In the genomic region with DNA sequence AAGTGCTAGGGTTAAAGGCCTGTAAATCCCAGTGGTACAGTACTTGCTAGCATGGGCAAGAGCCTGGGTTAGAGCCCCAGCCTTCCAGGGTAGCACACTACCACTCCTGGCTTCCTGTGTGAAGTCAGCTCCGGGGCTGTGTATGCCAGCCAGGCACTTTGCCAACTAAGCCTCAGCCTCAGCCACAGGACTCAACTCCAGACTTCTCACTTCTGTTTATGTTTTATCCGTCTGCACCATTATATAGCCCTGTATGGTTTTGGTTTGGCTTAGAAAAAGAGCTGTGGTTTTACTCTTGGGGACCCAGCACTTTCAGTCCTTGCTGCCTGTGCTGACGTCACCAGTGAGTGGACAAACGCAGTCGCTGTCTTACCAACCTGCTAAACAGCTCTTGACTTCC, we compare ENCODE assay signal across 8 mouse cellular contexts.
A peak's percentile ranks its signal among the peaks of the same experiment; 100 is the strongest.
DNase-seq lines count a peak whose midpoint lies in the region; ATAC-seq and TF ChIP-seq lines count a peak whose summit lies in the region.

No protein-coding gene starts in this region.

- no peak overlapping the region for H3K27ac ChIP-seq in kidney, embryonic 15.5 days
- no peak overlapping the region for H3K27ac ChIP-seq in layer of hippocampus, adult 2 months
- no peak overlapping the region for H3K27ac ChIP-seq in hindbrain, embryonic 10.5 days

- ATAC-seq in kidney, embryonic 15.5 days (replicated peaks; ENCODE audit: low FRiP score): no peak
- ATAC-seq in CD4-positive, CD25-positive, alpha-beta regulatory T cell, adult 4 months: no peak

- peaks cover 76% of the 10 kb centered on the region for H3K36me3 ChIP-seq in kidney, embryonic 15.5 days
- peaks cover 98% of the 10 kb centered on the region for H3K36me3 ChIP-seq in hindbrain, embryonic 10.5 days

- H3K9me3 ChIP-seq in kidney, embryonic 15.5 days (replicated peaks): no peaks in the 10 kb centered on the region
- H3K9me3 ChIP-seq in hindbrain, embryonic 10.5 days: no peaks in the 10 kb centered on the region

- no peak for TF ChIP-seq CTCF in layer of hippocampus, adult 2 months (conservative IDR thresholded peaks at IDR 0.05)

- H3K9ac ChIP-seq in kidney, embryonic 15.5 days: no peak overlapping the region

- WGBS in kidney, embryonic 15.5 days: 88% methylated on average over 5 of the region's 5 CpGs
- WGBS in hindbrain, embryonic 10.5 days: 94% methylated on average over 5 of the region's 5 CpGs

- H3K27me3 ChIP-seq in kidney, embryonic 15.5 days: no peaks in the 10 kb centered on the region
- no peaks in the 10 kb centered on the region for H3K27me3 ChIP-seq in hindbrain, embryonic 10.5 days (ENCODE audit: insufficient read depth, poor library complexity, severe bottlenecking)

- DNase-seq in kidney, postnatal 14 days: peak; percentile 23
- peak; percentile 46 for DNase-seq in adrenal gland, postnatal 25 days
- peak; percentile 57 for DNase-seq in fibroblast of lung, adult 2 months (ENCODE audit: low read depth)
- peak; percentile 36 for DNase-seq in lung, postnatal 25 days (ENCODE audit: low spot score)
- no peak for DNase-seq in layer of hippocampus, adult 2 months (ENCODE audit: low spot score in 2 of 2)
- no peak for DNase-seq in hindbrain, embryonic 10.5 days (ENCODE audit: low spot score)

- H3K4me2 ChIP-seq in kidney, embryonic 15.5 days: no peak overlapping the region

- no peaks in the 10 kb centered on the region for H3K4me1 ChIP-seq in kidney, embryonic 15.5 days
- no peaks in the 10 kb centered on the region for H3K4me1 ChIP-seq in hindbrain, embryonic 10.5 days (replicated peaks)

- no peak overlapping the region for H3K4me3 ChIP-seq in kidney, embryonic 15.5 days (replicated peaks)
- no peak overlapping the region for H3K4me3 ChIP-seq in layer of hippocampus, adult 2 months
- no peak overlapping the region for H3K4me3 ChIP-seq in hindbrain, embryonic 10.5 days

Comparison
In these comparisons a context has a peak if more than half of its experiments do, and no peak if none do; other contexts are left out.
1. DNase-seq: peak in kidney, postnatal 14 days (single experiment), adrenal gland, postnatal 25 days (single experiment), fibroblast of lung, adult 2 months (single experiment) and lung, postnatal 25 days (single experiment); none in layer of hippocampus, adult 2 months (0 of 2) and hindbrain, embryonic 10.5 days (single experiment).